Mouse (Mus musculus): Measurements from ENCODE around the gene Prlr. TPM values are rescaled to one million over a fixed set of nuclear protein-coding genes. Genes with fewer than 3 reads are reported as not detected.

Gene Prlr
- polyA plus RNA-seq, 1 experiment from 2014 or later = 1.6 TPM

DNA sequence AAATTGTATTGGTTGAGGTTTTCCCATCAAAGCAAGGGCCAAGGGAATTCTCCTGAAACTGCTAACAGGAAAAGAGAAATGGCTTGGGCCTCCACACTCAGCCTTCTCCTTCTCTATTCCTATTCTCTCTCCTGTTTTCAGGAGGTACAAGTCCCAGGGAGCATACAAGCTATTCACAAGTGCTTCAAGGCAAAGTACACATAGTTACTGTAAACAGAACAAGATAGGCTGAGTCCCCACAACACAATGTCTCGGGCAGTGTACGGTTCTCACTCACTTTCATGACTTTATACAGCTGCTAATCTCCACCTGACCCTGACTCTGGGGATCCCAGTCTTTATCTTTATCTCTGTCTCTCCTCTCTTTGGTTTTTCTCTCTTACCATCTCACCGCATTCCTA lies 198.4 kb downstream of the Prlr start:
- Histone ChIP-seq H3K27ac (replicated peaks; ENCODE audit: low read depth, low read length) (no peak overlapping the region), H3K27me3 (ENCODE audit: control insufficient read depth, insufficient read depth, low read length) (no peaks in the 10 kb centered on the region), H3K9ac (replicated peaks; ENCODE audit: low read length) (no peak overlapping the region), H3K36me3 (ENCODE audit: control insufficient read depth, insufficient read depth, low read length) (no peaks in the 10 kb centered on the region), H3K4me2 (ENCODE audit: low read length) (no peak overlapping the region), H3K4me1 (ENCODE audit: control insufficient read depth, insufficient read depth, low read length) (no peaks in the 10 kb centered on the region), H3K4me3 (replicated peaks; ENCODE audit: low read depth, low read length) (no peak overlapping the region), H3K9me3 (ENCODE audit: control insufficient read depth, low read length) (no peaks in the 10 kb centered on the region)
- WGBS = 86% methylated on average over 3 of the region's 3 CpGs
- DNase-seq (no peak), ATAC-seq (ENCODE audit: low FRiP score, low TSS enrichment) (no peak)

DNA sequence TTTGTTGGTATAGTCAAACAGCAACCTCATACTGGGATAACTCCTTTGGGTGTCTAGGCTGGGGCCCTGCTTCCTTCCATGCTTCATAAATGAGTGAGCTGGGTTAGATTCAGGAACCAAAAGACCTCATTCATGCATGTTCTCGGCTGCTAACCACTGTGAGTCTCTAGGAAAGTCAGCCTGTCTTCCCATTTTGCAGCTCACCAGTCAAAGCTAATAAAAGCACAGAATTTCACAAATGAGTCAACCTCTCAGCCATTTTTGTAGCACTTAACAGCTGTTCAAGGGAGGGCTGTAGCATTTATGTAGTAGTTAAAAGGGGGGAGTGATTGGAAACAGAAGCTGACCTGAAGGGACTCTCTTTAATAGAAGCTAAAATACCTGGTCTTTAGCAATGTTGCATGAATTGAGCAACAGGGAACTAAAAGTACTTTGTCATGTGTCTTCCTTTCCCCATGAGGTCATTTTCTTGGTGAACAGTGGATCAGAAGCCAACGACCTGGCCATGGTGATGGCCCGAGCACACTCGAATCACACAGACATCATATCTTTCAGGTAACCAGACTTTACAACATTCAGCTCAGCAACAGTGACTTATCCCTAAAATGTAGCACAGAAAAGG lies 201.4 kb downstream of the Prlr start:
- Histone ChIP-seq H3K4me3 (replicated peaks; ENCODE audit: low read depth, low read length) (no peak overlapping the region), H3K9me3 (ENCODE audit: control insufficient read depth, low read length) (no peaks in the 10 kb centered on the region), H3K9ac (replicated peaks; ENCODE audit: low read length) (no peak overlapping the region), H3K36me3 (ENCODE audit: control insufficient read depth, insufficient read depth, low read length) (no peaks in the 10 kb centered on the region), H3K27me3 (ENCODE audit: control insufficient read depth, insufficient read depth, low read length) (no peaks in the 10 kb centered on the region), H3K4me2 (ENCODE audit: low read length) (no peak overlapping the region), H3K27ac (replicated peaks; ENCODE audit: low read depth, low read length) (no peak overlapping the region), H3K4me1 (ENCODE audit: control insufficient read depth, insufficient read depth, low read length) (no peaks in the 10 kb centered on the region)
- WGBS = 92% methylated on average over 4 of the region's 4 CpGs
- DNase-seq (no peak), ATAC-seq (ENCODE audit: low FRiP score, low TSS enrichment) (no peak)

DNA sequence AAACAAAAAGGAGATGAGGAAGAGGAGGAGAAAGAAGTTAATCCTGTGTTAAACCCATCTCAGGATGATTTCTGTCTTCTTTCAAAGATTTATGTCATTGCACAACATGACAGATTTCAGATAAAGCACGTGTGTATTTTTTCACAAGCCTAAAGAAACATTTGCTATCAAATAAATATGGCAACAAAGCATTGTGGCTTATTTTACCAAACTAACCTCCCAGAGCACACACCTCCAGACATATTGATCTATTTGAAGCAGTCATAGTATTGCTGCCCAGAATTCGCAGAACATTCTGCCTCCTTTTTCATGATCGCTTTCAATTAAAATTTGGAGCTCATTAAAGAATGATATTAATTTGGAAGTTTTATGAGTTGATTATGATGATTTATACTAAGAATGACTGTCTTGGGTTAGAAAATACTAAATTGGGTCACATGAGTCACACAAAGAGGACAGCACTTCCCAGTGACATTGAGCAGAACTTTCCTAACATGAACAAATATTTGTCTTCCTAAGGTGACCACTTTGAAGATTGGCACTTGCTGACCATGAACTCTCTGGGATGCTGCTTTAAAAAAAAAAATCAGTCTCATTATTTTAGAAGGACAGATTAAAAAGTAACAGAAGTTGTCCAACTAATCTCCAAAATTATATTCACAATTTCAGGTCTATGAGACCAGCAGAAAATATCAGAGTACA lies 202.9 kb downstream of the Prlr start:
- Histone ChIP-seq H3K27ac (replicated peaks; ENCODE audit: low read depth, low read length) (no peak overlapping the region), H3K4me2 (ENCODE audit: low read length) (no peak overlapping the region), H3K36me3 (ENCODE audit: control insufficient read depth, insufficient read depth, low read length) (no peaks in the 10 kb centered on the region), H3K9ac (replicated peaks; ENCODE audit: low read length) (no peak overlapping the region), H3K27me3 (ENCODE audit: control insufficient read depth, insufficient read depth, low read length) (no peaks in the 10 kb centered on the region), H3K4me3 (replicated peaks; ENCODE audit: low read depth, low read length) (no peak overlapping the region), H3K4me1 (ENCODE audit: control insufficient read depth, insufficient read depth, low read length) (no peaks in the 10 kb centered on the region), H3K9me3 (ENCODE audit: control insufficient read depth, low read length) (no peaks in the 10 kb centered on the region)
- no peak for DNase-seq
- ATAC-seq (ENCODE audit: low FRiP score, low TSS enrichment) = no peak
- WGBS = 94% methylated on average over 3 of the region's 3 CpGs

DNA sequence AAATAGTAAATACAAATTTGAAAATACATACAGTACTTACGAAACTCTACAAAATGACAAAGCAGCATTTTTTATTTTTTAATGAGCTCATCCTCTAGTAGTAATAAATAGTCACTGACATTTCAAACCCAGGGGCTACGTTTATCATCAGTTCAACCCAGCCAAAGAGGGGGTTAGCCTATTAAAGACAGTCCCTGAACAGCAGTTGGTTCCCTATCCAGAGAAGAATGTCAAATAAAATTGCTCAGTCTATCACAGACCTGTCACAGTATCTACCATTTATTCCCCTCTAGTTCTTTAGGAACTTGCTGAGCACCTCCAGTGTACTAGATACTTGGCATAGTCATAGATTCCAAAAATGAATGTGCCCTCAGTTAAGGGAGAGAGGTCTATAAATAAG lies 210.2 kb downstream of the Prlr start:
- no peak overlapping the region for H3K4me3 ChIP-seq (replicated peaks; ENCODE audit: low read depth, low read length)
- no peak overlapping the region for H3K9ac ChIP-seq (replicated peaks; ENCODE audit: low read length)
- H3K9me3 ChIP-seq (ENCODE audit: control insufficient read depth, low read length) = no peaks in the 10 kb centered on the region
- WGBS = 78% methylated on average over 2 of the region's 2 CpGs
- no peak overlapping the region for H3K4me2 ChIP-seq (ENCODE audit: low read length)
- H3K4me1 ChIP-seq (ENCODE audit: control insufficient read depth, insufficient read depth, low read length) = no peaks in the 10 kb centered on the region
- H3K36me3 ChIP-seq (ENCODE audit: control insufficient read depth, insufficient read depth, low read length) = no peaks in the 10 kb centered on the region
- no peak for ATAC-seq (ENCODE audit: low FRiP score, low TSS enrichment)
- no peaks in the 10 kb centered on the region for H3K27me3 ChIP-seq (ENCODE audit: control insufficient read depth, insufficient read depth, low read length)
- no peak for DNase-seq
- no peak overlapping the region for H3K27ac ChIP-seq (replicated peaks; ENCODE audit: low read depth, low read length)

Other genes with a start within 250 kb of the Prlr start
- gene Gm21973, start 148.1 kb downstream of the Prlr start, polyA plus RNA-seq (2014; fragmentation: Nextera tagmentation; extraction: Ambion mirVana) = not detected in 2 replicates
- not detected in 2 replicates for gene Agxt2, start 181.3 kb downstream of the Prlr start, polyA plus RNA-seq (2014; fragmentation: Nextera tagmentation; extraction: Ambion mirVana)

All from midbrain, embryonic 14.5 days (tissue).